Mouse (Mus musculus) intestine, postnatal 0 days (tissue): ENCODE results near the gene Ncor1. TPM values are rescaled to one million over a fixed set of nuclear protein-coding genes. Genes with fewer than 3 reads are reported as not detected.

ENCODE experiments used
- ATAC-seq: fragments of 200-750 bp; cut with Nextera tagmentation; 2 replicates; pipeline ENCODE4 v1.8.0; 2017; ENCODE audit warnings: mild to moderate bottlenecking, moderate TSS enrichment, moderate library complexity
- H3K27ac ChIP-seq: fragments of 300-500 bp; sonication (generic); 2 replicates; pipeline ENCODE4 v1.5.1; 2014; ENCODE audit warnings: mild to moderate bottlenecking, low read depth, low read length, moderate library complexity
- H3K27me3 ChIP-seq: fragments of 300-500 bp; sonication (generic); replicated peaks from 2 replicates; pipeline ENCODE4 v1.6.1; 2014; ENCODE audit warnings: low read length, mixed read lengths; ENCODE audit not compliant: control insufficient read depth, insufficient read depth
- H3K36me3 ChIP-seq: fragments of 300-500 bp; sonication (generic); 2 replicates; pipeline ENCODE4 v1.6.1; 2014; ENCODE audit warnings: mild to moderate bottlenecking, moderate library complexity; ENCODE audit not compliant: control insufficient read depth, insufficient read depth
- H3K4me1 ChIP-seq: fragments of 300-500 bp; sonication (generic); replicated peaks from 2 replicates; pipeline ENCODE4 v1.6.1; 2014; ENCODE audit warnings: antibody characterized with exemption, low read length, mixed read lengths; ENCODE audit not compliant: control insufficient read depth, insufficient read depth
- H3K4me2 ChIP-seq: fragments of 300-500 bp; sonication (generic); replicated peaks from 2 replicates; pipeline ENCODE4 v1.6.1; 2014; ENCODE audit warnings: low read depth, mild to moderate bottlenecking, moderate library complexity
- H3K4me3 ChIP-seq: fragments of 300-500 bp; sonication (generic); 2 replicates; pipeline ENCODE4 v1.5.1; 2014; ENCODE audit warnings: low read depth, low read length
- H3K9ac ChIP-seq: fragments of 300-500 bp; sonication (generic); 2 replicates; pipeline ENCODE4 v1.6.1; 2014; ENCODE audit warnings: mild to moderate bottlenecking, low read depth, low read length
- H3K9me3 ChIP-seq: fragments of 300-500 bp; sonication (generic); 2 replicates; pipeline ENCODE4 v1.6.1; 2016; ENCODE audit warnings: mixed run types; ENCODE audit not compliant: control insufficient read depth
- CTCF ChIP-seq: sonication (generic); IDR thresholded peaks from 2 replicates; pipeline ENCODE4 v1.5.1; 2016; ENCODE audit warnings: low read depth, mild to moderate bottlenecking, control low read depth, antibody characterized with exemption, moderate library complexity
- WGBS: fragments of 180-500 bp; shearing (Covaris S2); extraction: QIAGEN DNeasy Blood & Tissue Kit; methylation state at CpG from one replicate; pipeline ENCODE4 v1.1.7; 2014; 5-methylcytosine and 5-hydroxymethylcytosine counted together
- polyA plus RNA-seq: library from polyadenylated mRNA; unstranded; fragments of >200 nt; fragmentation: Nextera tagmentation; extraction: Ambion mirVana; gene quantifications from 2 replicates; pipeline ENCODE4 v1.2.1, GENCODE M21; 2015

Gene Ncor1
- polyA plus RNA-seq, result 114 and 140 TPM in 2 replicates

GRCm38 (mm10) chr11:62458276-62458724 is at the start of gene Ncor1, which contains the start of gene Pigl:
Ncor1 (minus strand) TSS chr11:62458541.
Pigl (plus strand) TSS chr11:62458460.
- Histone ChIP-seq H3K27ac (peak within 1 kb of the TSS; percentile 99), H3K4me2 (peak within 1 kb of the TSS; percentile 96), H3K27me3 (no peaks in the 10 kb centered on the region), H3K9me3 (no peaks in the 10 kb centered on the region), H3K4me3 (peak within 1 kb of the TSS; percentile 98), H3K9ac (peak within 1 kb of the TSS; percentile 99), H3K36me3 (no peaks in the 10 kb centered on the region), H3K4me1 (no peaks in the 10 kb centered on the region)
- no peak for TF ChIP-seq CTCF
- peak; percentile 59 for ATAC-seq
- WGBS, result under 1% methylated on average over 33 of the region's 33 CpGs

- 86% methylated on average over 4 of the region's 4 CpGs for WGBS
- H3K4me1 ChIP-seq, result no peaks in the 10 kb centered on the region
- no peak overlapping the region for H3K4me2 ChIP-seq
- no peaks in the 10 kb centered on the region for H3K36me3 ChIP-seq
- ATAC-seq, result no peak
- no peak overlapping the region for H3K4me3 ChIP-seq
- no peak for TF ChIP-seq CTCF
- no peak overlapping the region for H3K27ac ChIP-seq
- H3K9ac ChIP-seq, result no peak overlapping the region
- no peaks in the 10 kb centered on the region for H3K9me3 ChIP-seq
- H3K27me3 ChIP-seq, result no peaks in the 10 kb centered on the region
Observed at GRCm38 (mm10) chr11:62507683-62508082, 49.3 kb upstream of the Ncor1 start.

- H3K4me2 ChIP-seq, result no peak overlapping the region
- 44% methylated on average over 2 of the region's 2 CpGs for WGBS
- H3K4me1 ChIP-seq, result peaks cover 7% of the 10 kb centered on the region; the same call in 1 of the 2 replicates
- no peak for TF ChIP-seq CTCF
- no peaks in the 10 kb centered on the region for H3K9me3 ChIP-seq
- peak overlapping the region; percentile 80 for H3K27ac ChIP-seq
- no peak overlapping the region for H3K4me3 ChIP-seq
- no peaks in the 10 kb centered on the region for H3K27me3 ChIP-seq
- no peaks in the 10 kb centered on the region for H3K36me3 ChIP-seq
- ATAC-seq, result peak; percentile 85
- no peak overlapping the region for H3K9ac ChIP-seq
Observed at GRCm38 (mm10) chr11:62500529-62500928, 42.2 kb upstream of the Ncor1 start.

- no peak for TF ChIP-seq CTCF
- Histone ChIP-seq H3K27me3 (no peaks in the 10 kb centered on the region), H3K4me3 (no peak overlapping the region), H3K4me2 (no peak overlapping the region), H3K9me3 (no peaks in the 10 kb centered on the region), H3K4me1 (peaks cover 14% of the 10 kb centered on the region), H3K36me3 (no peaks in the 10 kb centered on the region), H3K9ac (no peak overlapping the region), H3K27ac (no peak overlapping the region)
- 98% methylated on average over 2 of the region's 2 CpGs for WGBS
- ATAC-seq, result no peak
Observed at GRCm38 (mm10) chr11:62498802-62499201, 40.5 kb upstream of the Ncor1 start.

GRCm38 (mm10) chr11:62497181-62497580 is 38.8 kb upstream of the Ncor1 start:
- peak overlapping the region; percentile 37; the same call in 1 of the 2 replicates for H3K27ac ChIP-seq
- H3K4me1 ChIP-seq, result peaks cover 14% of the 10 kb centered on the region
- no peaks in the 10 kb centered on the region for H3K9me3 ChIP-seq
- no peak overlapping the region for H3K4me2 ChIP-seq
- no peaks in the 10 kb centered on the region for H3K27me3 ChIP-seq
- H3K9ac ChIP-seq, result no peak overlapping the region
- no peak overlapping the region for H3K4me3 ChIP-seq
- no peak for TF ChIP-seq CTCF
- no peaks in the 10 kb centered on the region for H3K36me3 ChIP-seq
- 34% methylated on average over 3 of the region's 3 CpGs for WGBS
- ATAC-seq, result no peak

GRCm38 (mm10) chr11:62496151-62496715 is 37.9 kb upstream of the Ncor1 start:
- Histone ChIP-seq H3K36me3 (no peaks in the 10 kb centered on the region), H3K4me2 (no peak overlapping the region), H3K27me3 (no peaks in the 10 kb centered on the region), H3K4me3 (no peak overlapping the region), H3K9ac (no peak overlapping the region), H3K9me3 (no peaks in the 10 kb centered on the region), H3K27ac (peak overlapping the region; percentile 86; the same call in 1 of the 2 replicates), H3K4me1 (peaks cover 14% of the 10 kb centered on the region)
- whole genome bisulfite sequencing, result 60% methylated on average over 5 of the region's 5 CpGs
- peak; percentile 77 for TF ChIP-seq CTCF
- no peak for ATAC-seq
